Mouse (Mus musculus): ENCODE results near the gene Nkx2-1. TPM values are rescaled to one million over a fixed set of nuclear protein-coding genes. Genes with fewer than 3 reads are reported as not detected.

Nkx2-1 gene
- polyA plus RNA-seq, 1 experiment: not detected

DNA sequence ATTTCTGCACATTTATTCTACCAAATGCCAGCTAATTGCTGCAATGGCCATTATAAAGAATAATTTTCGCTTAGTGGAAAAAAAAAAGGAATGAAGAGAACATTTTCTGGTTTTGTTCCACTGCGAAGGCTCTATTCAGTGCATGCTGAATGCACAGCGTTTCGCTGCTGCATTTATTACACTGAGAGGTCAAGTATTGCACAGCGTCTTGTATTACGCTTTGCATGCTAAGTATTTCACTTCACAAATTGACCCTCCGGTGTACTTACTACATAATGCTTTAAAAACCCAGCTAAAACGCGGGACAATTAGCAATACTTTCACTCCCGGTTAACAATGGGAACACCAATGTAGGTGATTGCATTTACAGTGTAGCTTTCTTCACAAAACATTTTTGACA, 54.1 kb downstream of the Nkx2-1 start:
- H3K4me3 ChIP-seq (ENCODE audit: insufficient read depth, low read length): no peak overlapping the region
- no peaks in the 10 kb centered on the region for H3K4me1 ChIP-seq (ENCODE audit: control insufficient read depth, insufficient read depth, low read length)
- TF ChIP-seq POLR2A (IDR thresholded peaks at IDR 0.05; ENCODE audit: low read depth, low read length): no peak
- no peak for TF ChIP-seq CTCF (IDR thresholded peaks at IDR 0.05; ENCODE audit: borderline replicate concordance, insufficient read depth, low read length)
- H3K27ac ChIP-seq (ENCODE audit: insufficient read depth, low read length): no peak overlapping the region

Other genes with a start within 250 kb of the Nkx2-1 start
- 22.1 and 23.8 TPM in 2 replicates for gene Mbip, start 191.0 kb downstream of the Nkx2-1 start, polyA plus RNA-seq (2011; ENCODE audit: insufficient read length, low read depth, missing spikeins)
- gene Nkx2-9, start 76.4 kb upstream of the Nkx2-1 start, polyA plus RNA-seq (2011; ENCODE audit: insufficient read length, low read depth, missing spikeins): not detected in 2 replicates
- 3.0 and 3.5 TPM in 2 replicates for gene Pax9, start 154.9 kb upstream of the Nkx2-1 start, polyA plus RNA-seq (2011; ENCODE audit: insufficient read length, low read depth, missing spikeins)

Data from embryonic fibroblast, embryonic 13.5 days (primary cell).